In genomic region chr15:84417017-84417416, GRCm38 (mm10) we compare ENCODE assay signal across 17 mouse cellular contexts. TPM values are rescaled to one million over a fixed set of nuclear protein-coding genes. Genes with fewer than 3 reads are reported as not detected.
DNase-seq lines count a peak whose midpoint lies in the region; ATAC-seq and TF ChIP-seq lines count a peak whose summit lies in the region.
"Had no signal": no experiment of that assay in that cellular context is flagged by ENCODE, and none has a peak within 500 bp of the region (broad histone marks: within the 10 kb centered on the region; RNA-seq: fewer than 3 reads in every experiment).

No protein-coding gene starts in this region.

- no peak for TF ChIP-seq CTCF in liver, adult 2 months (IDR thresholded peaks at IDR 0.05; ENCODE audit: low read depth, low read length)
- TF ChIP-seq CTCF in thymus, adult 2 months (IDR thresholded peaks at IDR 0.05; ENCODE audit: borderline replicate concordance, control insufficient read depth, extremely low read depth, insufficient read depth, low read length, poor library complexity), result no peak

- WGBS in liver, adult 2 months, result 23% methylated on average over 14 of the region's 14 CpGs
- 75% methylated on average over 14 of the region's 14 CpGs for WGBS in liver, embryonic 11.5 days
- WGBS in hindbrain, embryonic 11.5 days, result 34% methylated on average over 14 of the region's 14 CpGs
- WGBS in midbrain, embryonic 10.5 days, result 37% methylated on average over 14 of the region's 14 CpGs
- WGBS in neural tube, embryonic 15.5 days, result 30% methylated on average over 14 of the region's 14 CpGs
- WGBS in thymus, adult 2 months, result 98% methylated on average over 14 of the region's 14 CpGs

- H3K27ac ChIP-seq in liver, adult 2 months (replicated peaks; ENCODE audit: insufficient read depth, low read depth, low read length), result no peak overlapping the region
- no peak overlapping the region for H3K27ac ChIP-seq in liver, embryonic 11.5 days (ENCODE audit: low read depth, low read length)
- peak overlapping the region; percentile 85 for H3K27ac ChIP-seq in hindbrain, embryonic 11.5 days (ENCODE audit: low read depth, low read length)
- peak overlapping the region; percentile 90 for H3K27ac ChIP-seq in midbrain, embryonic 10.5 days (replicated peaks)
- H3K27ac ChIP-seq in neural tube, embryonic 15.5 days (replicated peaks), result peak overlapping the region; percentile 56
- H3K27ac ChIP-seq in thymus, adult 2 months (ENCODE audit: control insufficient read depth, insufficient read depth, low read length), result no peak overlapping the region
- H3K27ac ChIP-seq: liver, embryonic 14.5 days had no signal

- no peaks in the 10 kb centered on the region for H3K36me3 ChIP-seq in liver, adult 2 months (ENCODE audit: control insufficient read depth, insufficient read depth, low read length)
- no peaks in the 10 kb centered on the region for H3K36me3 ChIP-seq in liver, embryonic 11.5 days (ENCODE audit: control insufficient read depth, insufficient read depth, low read length)
- no peaks in the 10 kb centered on the region for H3K36me3 ChIP-seq in hindbrain, embryonic 11.5 days (ENCODE audit: control insufficient read depth, insufficient read depth, low read length)
- H3K36me3 ChIP-seq in midbrain, embryonic 10.5 days, result peaks cover 15% of the 10 kb centered on the region
- H3K36me3 ChIP-seq in neural tube, embryonic 15.5 days, result no peaks in the 10 kb centered on the region
- H3K36me3 ChIP-seq in thymus, adult 2 months (ENCODE audit: control insufficient read depth, insufficient read depth, low read length), result no peaks in the 10 kb centered on the region

- H3K9ac ChIP-seq in liver, adult 2 months (ENCODE audit: low read depth, low read length), result no peak overlapping the region
- H3K9ac ChIP-seq in liver, embryonic 11.5 days (ENCODE audit: low read depth, low read length), result no peak overlapping the region
- H3K9ac ChIP-seq in hindbrain, embryonic 11.5 days (ENCODE audit: low read depth, low read length), result peak overlapping the region; percentile 46; the same call in 1 of the 2 replicates
- 0 out of 2 replicates have a peak overlapping the region, but pooled peaks have one; percentile 7 for H3K9ac ChIP-seq in neural tube, embryonic 15.5 days (replicated peaks)
- H3K9ac ChIP-seq: liver, embryonic 14.5 days had no signal

- no peak overlapping the region for H3K4me3 ChIP-seq in liver, adult 2 months (ENCODE audit: insufficient read depth, low read depth, low read length)
- no peak overlapping the region for H3K4me3 ChIP-seq in liver, embryonic 11.5 days (ENCODE audit: low read depth, low read length)
- H3K4me3 ChIP-seq in hindbrain, embryonic 11.5 days (ENCODE audit: low read depth, low read length), result no peak overlapping the region
- peak overlapping the region; percentile 31 for H3K4me3 ChIP-seq in midbrain, embryonic 10.5 days
- H3K4me3 ChIP-seq in neural tube, embryonic 15.5 days (replicated peaks), result no peak overlapping the region
- H3K4me3 ChIP-seq in thymus, adult 2 months (ENCODE audit: control insufficient read depth, insufficient read depth, low read length), result no peak overlapping the region

- no peaks in the 10 kb centered on the region for H3K9me3 ChIP-seq in liver, embryonic 11.5 days (ENCODE audit: control insufficient read depth, low read length)
- no peaks in the 10 kb centered on the region for H3K9me3 ChIP-seq in hindbrain, embryonic 11.5 days (ENCODE audit: control insufficient read depth, low read length)
- peaks cover 8% of the 10 kb centered on the region for H3K9me3 ChIP-seq in midbrain, embryonic 10.5 days (replicated peaks)
- H3K9me3 ChIP-seq in neural tube, embryonic 15.5 days (replicated peaks), result no peaks in the 10 kb centered on the region

- no peaks in the 10 kb centered on the region for H3K27me3 ChIP-seq in liver, adult 2 months (ENCODE audit: control insufficient read depth, insufficient read depth, low read length)
- H3K27me3 ChIP-seq in liver, embryonic 11.5 days (replicated peaks; ENCODE audit: control insufficient read depth, insufficient read depth, low read length), result peaks cover 9% of the 10 kb centered on the region
- H3K27me3 ChIP-seq in hindbrain, embryonic 11.5 days (ENCODE audit: control insufficient read depth, insufficient read depth, low read length), result peaks cover 13% of the 10 kb centered on the region
- peaks cover 60% of the 10 kb centered on the region for H3K27me3 ChIP-seq in midbrain, embryonic 10.5 days (ENCODE audit: low read depth, poor library complexity, severe bottlenecking)
- H3K27me3 ChIP-seq in neural tube, embryonic 15.5 days (replicated peaks), result peaks cover 9% of the 10 kb centered on the region; the same call in 1 of the 2 replicates
- H3K27me3 ChIP-seq in thymus, adult 2 months (ENCODE audit: control insufficient read depth, insufficient read depth, low read length), result no peaks in the 10 kb centered on the region

- peaks cover 2% of the 10 kb centered on the region for H3K4me1 ChIP-seq in liver, adult 2 months (ENCODE audit: control insufficient read depth, insufficient read depth, low read length)
- peaks cover 6% of the 10 kb centered on the region for H3K4me1 ChIP-seq in liver, embryonic 11.5 days (replicated peaks; ENCODE audit: control insufficient read depth, insufficient read depth, low read length)
- H3K4me1 ChIP-seq in hindbrain, embryonic 11.5 days (replicated peaks; ENCODE audit: control insufficient read depth, insufficient read depth, low read length), result peaks cover 17% of the 10 kb centered on the region
- H3K4me1 ChIP-seq in midbrain, embryonic 10.5 days, result peaks cover 80% of the 10 kb centered on the region
- peaks cover 39% of the 10 kb centered on the region for H3K4me1 ChIP-seq in neural tube, embryonic 15.5 days
- no peaks in the 10 kb centered on the region for H3K4me1 ChIP-seq in thymus, adult 2 months (replicated peaks; ENCODE audit: control insufficient read depth, insufficient read depth, low read length)

- TF ChIP-seq POLR2A in liver, adult 2 months (IDR thresholded peaks at IDR 0.05; ENCODE audit: extremely low read depth, insufficient read depth, low read length), result no peak
- TF ChIP-seq POLR2A in thymus, adult 2 months (IDR thresholded peaks at IDR 0.05; ENCODE audit: control insufficient read depth, extremely low read depth, insufficient read depth, low read length, poor library complexity), result no peak

- no peak overlapping the region for H3K4me2 ChIP-seq in liver, embryonic 11.5 days
- H3K4me2 ChIP-seq in hindbrain, embryonic 11.5 days (replicated peaks; ENCODE audit: low read depth, low read length), result no peak overlapping the region
- no peak overlapping the region for H3K4me2 ChIP-seq in neural tube, embryonic 15.5 days

- no peak for ATAC-seq in liver, embryonic 11.5 days (replicated peaks; ENCODE audit: low FRiP score)
- ATAC-seq in hindbrain, embryonic 11.5 days (ENCODE audit: low FRiP score), result no peak
- no peak for ATAC-seq in neural tube, embryonic 15.5 days (ENCODE audit: low FRiP score)
- ATAC-seq: intestine, embryonic 16.5 days had no signal

- DNase-seq in liver, adult 2 months (ENCODE audit: extremely low read depth, low read depth, low spot score), result peak; percentile 7
- no peak for DNase-seq in liver, embryonic 11.5 days (ENCODE audit: low spot score)
- DNase-seq in hindbrain, embryonic 11.5 days (ENCODE audit: low spot score), result peak; percentile 33
- DNase-seq in midbrain, embryonic 10.5 days (ENCODE audit: low spot score), result peak; percentile 57
- no peak for DNase-seq in thymus, adult 2 months
- DNase-seq in gastrocnemius, postnatal 10 days, result no peak
- no peak for DNase-seq in lung, postnatal 25 days (ENCODE audit: low spot score)
- DNase-seq: adrenal gland, postnatal 14 days; heart, adult 18-20 months; kidney, postnatal 10 days; layer of hippocampus, adult 9-11 months; lung, postnatal 36 days had no signal

- H3K79me2 ChIP-seq in liver, adult 2 months (ENCODE audit: control insufficient read depth, insufficient read depth, low read length), result no peaks in the 10 kb centered on the region

RNA-seq across cellular contexts. Expression of gene Shisal1, which starts 29.9 kb away (rescaled TPM):
- total RNA-seq in liver, adult 2 months (2014; rRNA removed), result under 0.01 TPM in 1 of 2 replicates, not detected in the other
- polyA plus RNA-seq in liver, adult 2 months (2012; rRNA removed), result 0.02 and 0.11 TPM in 2 replicates
- polyA plus RNA-seq in liver, embryonic 11.5 days (2014; fragmentation: Nextera tagmentation; extraction: Ambion mirVana), result 0.25 and 0.51 TPM in 2 replicates
- 3.2 and 5.0 TPM in 2 replicates for polyA plus RNA-seq in hindbrain, embryonic 11.5 days (2014; fragmentation: Nextera tagmentation; extraction: Ambion mirVana)
- polyA plus RNA-seq in midbrain, embryonic 10.5 days (2016; fragmentation: Nextera tagmentation; extraction: Ambion mirVana), result 5.7 and 11.4 TPM in 2 replicates
- 8.0 and 8.4 TPM in 2 replicates for polyA plus RNA-seq in neural tube, embryonic 15.5 days (2015; fragmentation: Nextera tagmentation; extraction: Ambion mirVana)
- polyA plus RNA-seq in thymus, adult 2 months (2012; rRNA removed), result 9.3 and 10.4 TPM in 2 replicates
- total RNA-seq in gastrocnemius, postnatal 10 days (2021), result 10 to 100 TPM; 11.1 to 16.4 TPM
- total RNA-seq: monocyte, adult 5-6 weeks had no signal
- polyA plus RNA-seq: C2C12 had no signal

Comparison
In these comparisons a context has a peak if more than half of its experiments do, and no peak if none do; other contexts are left out.
1. DNase-seq: peak in liver, adult 2 months (single experiment), hindbrain, embryonic 11.5 days (single experiment) and midbrain, embryonic 10.5 days (single experiment); none in liver, embryonic 11.5 days (single experiment), thymus, adult 2 months (single experiment), gastrocnemius, postnatal 10 days (single experiment) and lung, postnatal 25 days (single experiment).
2. H3K27ac ChIP-seq: peak in hindbrain, embryonic 11.5 days (single experiment), midbrain, embryonic 10.5 days (single experiment) and neural tube, embryonic 15.5 days (single experiment); none in liver, adult 2 months (single experiment), liver, embryonic 11.5 days (single experiment) and thymus, adult 2 months (single experiment).
3. H3K9ac ChIP-seq: peak in hindbrain, embryonic 11.5 days (single experiment) and neural tube, embryonic 15.5 days (single experiment); none in liver, adult 2 months (single experiment) and liver, embryonic 11.5 days (single experiment).